Mouse (Mus musculus): ENCODE data around the gene Nthl1. TPM values are rescaled to one million over a fixed set of nuclear protein-coding genes. Genes with fewer than 3 reads are reported as not detected.

Gene Nthl1
- polyA plus RNA-seq, 1 experiment: 18.8 TPM

DNA sequence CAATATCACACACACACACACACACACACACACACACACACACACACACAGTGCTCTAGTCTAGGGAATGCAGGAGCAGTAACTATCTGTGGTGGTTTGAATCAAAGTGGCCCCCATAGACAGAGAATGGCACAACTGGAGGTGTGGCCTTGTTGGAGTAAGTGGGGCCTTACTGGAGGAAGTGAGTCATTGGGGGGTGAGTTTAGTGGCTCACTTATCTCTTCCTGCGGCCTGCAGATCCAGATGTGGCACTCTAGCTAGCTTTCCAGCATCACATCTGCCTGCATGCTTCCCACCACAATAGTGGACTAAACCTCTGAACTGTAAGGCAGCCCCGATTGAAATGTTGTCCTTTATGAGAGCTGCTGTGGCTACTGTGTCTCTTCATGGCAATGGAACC lies 21.8 kb upstream of the Nthl1 start:
- WGBS: 42% methylated on average over 2 of the region's 2 CpGs
- Histone ChIP-seq H3K4me3 (replicated peaks; ENCODE audit: extremely low read depth, low read depth, low read length) (no peak overlapping the region), H3K4me1 (ENCODE audit: control insufficient read depth, insufficient read depth, low read length) (no peaks in the 10 kb centered on the region)
- DNase-seq: no peak
- TF ChIP-seq CTCF (IDR thresholded peaks at IDR 0.05; ENCODE audit: insufficient read depth, low read length): no peak
- no peak for TF ChIP-seq POLR2A (IDR thresholded peaks at IDR 0.05; ENCODE audit: borderline replicate concordance, extremely low read depth, low read depth, low read length)

DNA sequence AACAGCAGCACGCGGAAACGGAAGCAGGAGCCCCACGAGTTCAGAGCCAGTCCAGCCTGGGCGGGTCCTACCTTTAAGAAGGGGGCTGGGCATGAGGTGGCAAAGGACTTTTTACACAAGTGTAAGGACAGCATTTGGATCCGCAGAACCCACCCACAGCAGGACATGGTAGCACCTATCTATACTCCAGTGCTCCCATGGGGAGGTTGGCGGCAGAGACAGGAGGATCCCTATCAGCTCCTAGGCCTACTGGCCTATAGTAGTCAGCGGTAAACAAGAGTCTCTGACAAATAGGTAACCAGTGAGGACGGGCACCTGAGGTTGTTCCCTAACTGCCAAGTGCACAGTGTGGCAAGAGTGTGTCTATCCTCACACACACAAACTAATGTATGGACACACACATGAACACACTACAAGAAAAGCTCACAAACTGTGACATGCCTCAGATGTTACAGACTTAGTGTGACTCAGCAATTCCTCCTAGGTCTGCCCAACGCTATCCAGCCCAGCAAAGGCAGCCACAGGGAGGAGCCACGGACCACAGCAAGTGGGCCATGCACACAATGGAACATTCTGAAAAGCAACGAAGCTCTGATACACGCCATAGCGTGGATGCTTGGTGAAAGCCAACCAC lies 14.8 kb upstream of the Nthl1 start:
- DNase-seq: no peak

GRCm38 (mm10) chr17:24625472-24625871 lies 7.0 kb upstream of the Nthl1 start:
- Histone ChIP-seq H3K4me1 (ENCODE audit: control insufficient read depth, insufficient read depth, low read length) (no peaks in the 10 kb centered on the region), H3K4me3 (replicated peaks; ENCODE audit: extremely low read depth, low read depth, low read length) (no peak overlapping the region)
- no peak for DNase-seq
- TF ChIP-seq POLR2A (IDR thresholded peaks at IDR 0.05; ENCODE audit: borderline replicate concordance, extremely low read depth, low read depth, low read length): no peak
- TF ChIP-seq CTCF (IDR thresholded peaks at IDR 0.05; ENCODE audit: insufficient read depth, low read length): no peak
- 88% methylated on average over 8 of the region's 8 CpGs for WGBS

More for the DNA sequence above, 14.8 kb upstream of the Nthl1 start:
- H3K4me1 ChIP-seq (ENCODE audit: control insufficient read depth, insufficient read depth, low read length): no peaks in the 10 kb centered on the region
- TF ChIP-seq POLR2A (IDR thresholded peaks at IDR 0.05; ENCODE audit: borderline replicate concordance, extremely low read depth, low read depth, low read length) (no peak), CTCF (IDR thresholded peaks at IDR 0.05; ENCODE audit: insufficient read depth, low read length) (peak; percentile 51; the same call in 1 of the 2 replicates)
- 74% methylated on average over 14 of the region's 14 CpGs for WGBS
- H3K4me3 ChIP-seq (replicated peaks; ENCODE audit: extremely low read depth, low read depth, low read length): no peak overlapping the region

GRCm38 (mm10) chr17:24628646-24629045 lies 3.8 kb upstream of the Nthl1 start:
- 31% methylated on average over 5 of the region's 5 CpGs for WGBS
- DNase-seq: peak; percentile 79
- TF ChIP-seq CTCF (IDR thresholded peaks at IDR 0.05; ENCODE audit: insufficient read depth, low read length) (peak; percentile 97), POLR2A (IDR thresholded peaks at IDR 0.05; ENCODE audit: borderline replicate concordance, extremely low read depth, low read depth, low read length) (no peak)
- Histone ChIP-seq H3K4me3 (replicated peaks; ENCODE audit: extremely low read depth, low read depth, low read length) (no peak overlapping the region), H3K4me1 (ENCODE audit: control insufficient read depth, insufficient read depth, low read length) (peaks cover 8% of the 10 kb centered on the region)

DNA sequence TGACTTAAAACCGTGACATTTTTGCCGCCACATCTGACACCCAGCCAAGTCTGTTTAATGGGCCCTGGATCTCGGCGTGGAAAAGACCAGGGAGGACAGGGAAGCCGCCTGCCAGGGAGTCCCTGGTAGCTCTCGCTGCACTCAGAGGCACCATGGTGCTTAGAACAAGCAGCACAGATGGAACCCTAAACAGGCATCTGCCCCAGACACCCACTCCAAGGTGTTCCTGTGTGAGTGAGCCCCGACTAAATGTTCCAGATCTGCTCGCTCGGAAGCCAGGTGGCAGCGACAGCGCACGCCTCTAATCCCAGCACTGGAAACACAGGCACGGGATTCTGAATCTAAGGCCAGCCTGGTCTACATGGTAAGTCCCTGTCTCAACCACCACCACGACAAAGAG lies 2.4 kb upstream of the Nthl1 start:
- TF ChIP-seq POLR2A (IDR thresholded peaks at IDR 0.05; ENCODE audit: borderline replicate concordance, extremely low read depth, low read depth, low read length) (no peak), CTCF (IDR thresholded peaks at IDR 0.05; ENCODE audit: insufficient read depth, low read length) (no peak)
- no peak overlapping the region for H3K4me3 ChIP-seq (replicated peaks; ENCODE audit: extremely low read depth, low read depth, low read length)
- DNase-seq: no peak
- 87% methylated on average over 14 of the region's 14 CpGs for WGBS
- H3K4me1 ChIP-seq (ENCODE audit: control insufficient read depth, insufficient read depth, low read length): peaks cover 21% of the 10 kb centered on the region

DNA sequence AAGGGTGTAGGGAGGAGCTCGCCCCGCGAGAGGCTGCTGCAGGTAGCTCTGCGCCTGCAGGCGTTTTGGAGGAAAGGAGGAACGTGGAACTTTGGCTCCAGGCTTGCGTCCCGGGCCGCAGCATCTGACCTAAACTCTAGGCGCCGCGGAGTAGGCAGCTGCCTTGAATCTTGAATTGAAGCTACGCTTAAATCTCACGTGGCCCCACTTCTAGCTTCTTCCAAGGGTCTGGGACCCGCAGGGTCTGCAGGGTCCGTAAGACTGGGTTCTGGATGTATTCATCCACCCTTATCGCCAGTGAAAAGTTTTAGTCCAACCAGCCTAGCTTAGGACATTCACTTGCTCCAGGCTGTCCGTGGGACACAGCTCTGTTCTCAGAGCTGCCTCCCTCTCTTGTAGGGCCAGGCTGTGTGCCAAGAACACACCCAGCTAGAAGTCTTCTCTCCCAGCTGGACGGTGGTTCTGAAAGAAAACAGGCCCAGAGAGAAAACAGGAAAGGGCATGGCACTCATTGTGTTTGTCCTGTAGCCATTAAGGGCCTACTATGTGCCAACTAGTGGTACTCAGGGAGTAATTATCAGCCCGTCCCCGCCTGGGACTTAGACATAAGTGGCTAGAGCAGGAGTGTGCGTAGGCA lies 451 bp downstream of the Nthl1 start:
- H3K4me3 ChIP-seq (replicated peaks; ENCODE audit: extremely low read depth, low read depth, low read length): peak overlapping the region; percentile 95
- peak; percentile 96; the same call in 1 of the 2 replicates for TF ChIP-seq POLR2A (IDR thresholded peaks at IDR 0.05; ENCODE audit: borderline replicate concordance, extremely low read depth, low read depth, low read length)
- no peak for TF ChIP-seq CTCF (IDR thresholded peaks at IDR 0.05; ENCODE audit: insufficient read depth, low read length)
- H3K4me1 ChIP-seq (ENCODE audit: control insufficient read depth, insufficient read depth, low read length): peaks cover 40% of the 10 kb centered on the region
- 4% methylated on average over 22 of the region's 22 CpGs for WGBS
- peak; percentile 76 for DNase-seq

- H3K4me3 ChIP-seq (replicated peaks; ENCODE audit: extremely low read depth, low read depth, low read length): no peak overlapping the region
- no peak for TF ChIP-seq POLR2A (IDR thresholded peaks at IDR 0.05; ENCODE audit: borderline replicate concordance, extremely low read depth, low read depth, low read length)
- TF ChIP-seq CTCF (IDR thresholded peaks at IDR 0.05; ENCODE audit: insufficient read depth, low read length): no peak
- DNase-seq: peak; percentile 10
- H3K4me1 ChIP-seq (ENCODE audit: control insufficient read depth, insufficient read depth, low read length): peaks cover 46% of the 10 kb centered on the region
- WGBS: 92% methylated on average over 11 of the region's 11 CpGs
Measured at GRCm38 (mm10) chr17:24633831-24634230, 1.4 kb downstream of the Nthl1 start.

GRCm38 (mm10) chr17:24635024-24635423 lies 2.5 kb downstream of the Nthl1 start:
- no peak overlapping the region for H3K4me3 ChIP-seq (replicated peaks; ENCODE audit: extremely low read depth, low read depth, low read length)
- WGBS: 38% methylated on average over 4 of the region's 4 CpGs
- TF ChIP-seq CTCF (IDR thresholded peaks at IDR 0.05; ENCODE audit: insufficient read depth, low read length) (no peak), POLR2A (IDR thresholded peaks at IDR 0.05; ENCODE audit: borderline replicate concordance, extremely low read depth, low read depth, low read length) (peak; percentile 43; the same call in 1 of the 2 replicates)
- DNase-seq: peak; percentile 46
- peaks cover 53% of the 10 kb centered on the region for H3K4me1 ChIP-seq (ENCODE audit: control insufficient read depth, insufficient read depth, low read length)

DNA sequence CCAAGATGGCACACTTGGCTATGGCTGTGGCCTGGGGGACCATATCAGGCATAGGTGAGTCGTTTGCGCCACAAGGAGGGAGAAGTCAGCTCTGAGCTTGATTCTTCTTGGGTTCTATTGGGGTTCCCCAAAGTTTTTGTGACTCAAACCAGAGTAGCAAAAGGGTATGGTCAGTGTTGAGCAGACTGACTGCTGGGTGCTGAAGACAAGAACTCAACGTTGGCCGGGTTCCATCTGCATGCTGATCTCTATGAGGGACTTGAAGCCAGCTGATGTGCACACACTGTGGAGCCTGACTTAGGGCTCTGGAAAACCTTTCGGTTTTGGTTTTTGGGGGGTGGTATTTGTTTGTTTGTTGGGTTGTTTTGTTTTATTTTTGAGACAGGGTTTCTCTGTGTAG lies 3.2 kb downstream of the Nthl1 start:
- H3K4me3 ChIP-seq (replicated peaks; ENCODE audit: extremely low read depth, low read depth, low read length): no peak overlapping the region
- TF ChIP-seq CTCF (IDR thresholded peaks at IDR 0.05; ENCODE audit: insufficient read depth, low read length) (no peak), POLR2A (IDR thresholded peaks at IDR 0.05; ENCODE audit: borderline replicate concordance, extremely low read depth, low read depth, low read length) (no peak)
- H3K4me1 ChIP-seq (ENCODE audit: control insufficient read depth, insufficient read depth, low read length): peaks cover 59% of the 10 kb centered on the region
- WGBS: 68% methylated on average over 5 of the region's 5 CpGs
- peak; percentile 9 for DNase-seq
